Mouse (Mus musculus): ENCODE results near the gene Rnf123. TPM values are rescaled to one million over a fixed set of nuclear protein-coding genes. Genes with fewer than 3 reads are reported as not detected.

Rnf123 gene
- polyA plus RNA-seq, 1 experiment: 184 TPM

- no peak for TF ChIP-seq CTCF (IDR thresholded peaks at IDR 0.05; ENCODE audit: borderline replicate concordance, insufficient read depth, low read depth, low read length)
- TF ChIP-seq POLR2A (IDR thresholded peaks at IDR 0.05; ENCODE audit: borderline replicate concordance, insufficient read depth, low read length): no peak
- Histone ChIP-seq H3K4me3 (replicated peaks; ENCODE audit: insufficient read depth, low read depth, low read length) (no peak overlapping the region), H3K27me3 (ENCODE audit: control insufficient read depth, insufficient read depth, low read length) (no peaks in the 10 kb centered on the region), H3K27ac (ENCODE audit: insufficient read depth, low read length) (peak overlapping the region; percentile 67), H3K4me1 (ENCODE audit: control insufficient read depth, insufficient read depth, low read length) (peaks cover 50% of the 10 kb centered on the region)
- DNase-seq: peak in 1 of 2 experiments; percentile 64
- 26% methylated on average over 17 of the region's 17 CpGs for WGBS
Observed at GRCm38 (mm10) chr9:108111593-108112121, 28.5 kb upstream of the Rnf123 start.

GRCm38 (mm10) chr9:108111101-108111592 is 28.0 kb upstream of the Rnf123 start:
- DNase-seq: no peak
- H3K27ac ChIP-seq (ENCODE audit: insufficient read depth, low read length): peak overlapping the region; percentile 0; the same call in 1 of the 2 replicates
- H3K4me1 ChIP-seq (ENCODE audit: control insufficient read depth, insufficient read depth, low read length): peaks cover 48% of the 10 kb centered on the region
- TF ChIP-seq CTCF (IDR thresholded peaks at IDR 0.05; ENCODE audit: borderline replicate concordance, insufficient read depth, low read depth, low read length) (no peak), POLR2A (IDR thresholded peaks at IDR 0.05; ENCODE audit: borderline replicate concordance, insufficient read depth, low read length) (no peak)
- 23% methylated on average over 22 of the region's 22 CpGs for WGBS
- no peaks in the 10 kb centered on the region for H3K27me3 ChIP-seq (ENCODE audit: control insufficient read depth, insufficient read depth, low read length)
- H3K4me3 ChIP-seq (replicated peaks; ENCODE audit: insufficient read depth, low read depth, low read length): no peak overlapping the region

GRCm38 (mm10) chr9:108110160-108110559 is 27.0 kb upstream of the Rnf123 start:
- Histone ChIP-seq H3K4me3 (replicated peaks; ENCODE audit: insufficient read depth, low read depth, low read length) (no peak overlapping the region), H3K27ac (ENCODE audit: insufficient read depth, low read length) (no peak overlapping the region), H3K27me3 (ENCODE audit: control insufficient read depth, insufficient read depth, low read length) (no peaks in the 10 kb centered on the region), H3K4me1 (ENCODE audit: control insufficient read depth, insufficient read depth, low read length) (peaks cover 48% of the 10 kb centered on the region)
- WGBS: 80% methylated on average over 16 of the region's 16 CpGs
- TF ChIP-seq CTCF (IDR thresholded peaks at IDR 0.05; ENCODE audit: borderline replicate concordance, insufficient read depth, low read depth, low read length): no peak
- TF ChIP-seq POLR2A (IDR thresholded peaks at IDR 0.05; ENCODE audit: borderline replicate concordance, insufficient read depth, low read length): no peak
- no peak for DNase-seq

GRCm38 (mm10) chr9:108107867-108108266 is 24.7 kb upstream of the Rnf123 start:
- DNase-seq: no peak
- H3K27ac ChIP-seq (ENCODE audit: insufficient read depth, low read length): no peak overlapping the region
- TF ChIP-seq CTCF (IDR thresholded peaks at IDR 0.05; ENCODE audit: borderline replicate concordance, insufficient read depth, low read depth, low read length): no peak
- TF ChIP-seq POLR2A (IDR thresholded peaks at IDR 0.05; ENCODE audit: borderline replicate concordance, insufficient read depth, low read length): no peak
- peaks cover 53% of the 10 kb centered on the region for H3K4me1 ChIP-seq (ENCODE audit: control insufficient read depth, insufficient read depth, low read length)
- H3K4me3 ChIP-seq (replicated peaks; ENCODE audit: insufficient read depth, low read depth, low read length): no peak overlapping the region
- H3K27me3 ChIP-seq (ENCODE audit: control insufficient read depth, insufficient read depth, low read length): no peaks in the 10 kb centered on the region
- WGBS: 82% methylated on average over 16 of the region's 16 CpGs

DNA sequence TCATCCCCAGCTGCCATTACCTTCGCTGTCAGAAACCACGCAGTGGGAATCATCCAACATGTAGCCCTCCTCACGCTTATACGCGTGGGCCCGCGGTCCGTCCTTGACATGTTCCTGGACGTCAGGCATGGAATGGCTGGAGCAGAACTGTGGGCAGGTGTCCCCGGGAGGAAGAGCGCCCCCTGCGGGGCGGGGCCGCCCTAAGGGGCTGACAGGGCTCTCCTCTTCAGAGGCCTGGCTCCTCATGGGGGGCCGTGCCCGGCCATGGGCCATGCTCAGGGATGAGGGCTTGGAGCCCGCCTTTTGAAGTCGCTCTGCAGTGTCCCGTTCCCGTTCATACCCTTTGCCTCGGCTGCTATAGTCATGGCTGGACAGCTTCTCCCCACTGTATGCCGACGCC is 22.9 kb upstream of the Rnf123 start:
- DNase-seq: peak in 1 of 2 experiments; percentile 48
- Histone ChIP-seq H3K4me3 (replicated peaks; ENCODE audit: insufficient read depth, low read depth, low read length) (no peak overlapping the region), H3K4me1 (ENCODE audit: control insufficient read depth, insufficient read depth, low read length) (peaks cover 45% of the 10 kb centered on the region), H3K27me3 (ENCODE audit: control insufficient read depth, insufficient read depth, low read length) (no peaks in the 10 kb centered on the region), H3K27ac (ENCODE audit: insufficient read depth, low read length) (no peak overlapping the region)
- 77% methylated on average over 23 of the region's 23 CpGs for WGBS
- TF ChIP-seq POLR2A (IDR thresholded peaks at IDR 0.05; ENCODE audit: borderline replicate concordance, insufficient read depth, low read length) (no peak), CTCF (IDR thresholded peaks at IDR 0.05; ENCODE audit: borderline replicate concordance, insufficient read depth, low read depth, low read length) (no peak)

DNA sequence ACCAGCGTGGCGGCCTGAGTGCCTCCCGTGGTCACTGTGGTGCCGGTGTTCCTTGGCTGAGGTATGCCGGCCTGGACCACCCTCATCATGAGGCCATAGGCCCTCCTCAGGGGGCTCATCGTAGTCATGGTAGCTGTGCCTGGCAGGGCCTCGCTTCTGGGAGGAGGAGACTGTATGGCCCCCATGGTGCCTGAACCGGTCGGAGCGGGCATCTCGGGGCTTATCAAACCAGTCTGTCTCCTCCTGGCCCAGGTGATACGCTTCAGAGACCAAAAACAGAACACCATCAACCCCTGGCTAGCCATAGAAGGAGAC is 22.4 kb upstream of the Rnf123 start:
- Histone ChIP-seq H3K27ac (ENCODE audit: insufficient read depth, low read length) (peak overlapping the region; percentile 52; the same call in 1 of the 2 replicates), H3K4me1 (ENCODE audit: control insufficient read depth, insufficient read depth, low read length) (peaks cover 44% of the 10 kb centered on the region), H3K27me3 (ENCODE audit: control insufficient read depth, insufficient read depth, low read length) (no peaks in the 10 kb centered on the region), H3K4me3 (replicated peaks; ENCODE audit: insufficient read depth, low read depth, low read length) (no peak overlapping the region)
- no peak for DNase-seq
- TF ChIP-seq POLR2A (IDR thresholded peaks at IDR 0.05; ENCODE audit: borderline replicate concordance, insufficient read depth, low read length) (no peak), CTCF (IDR thresholded peaks at IDR 0.05; ENCODE audit: borderline replicate concordance, insufficient read depth, low read depth, low read length) (no peak)
- 12% methylated on average over 12 of the region's 12 CpGs for WGBS

- Histone ChIP-seq H3K4me1 (ENCODE audit: control insufficient read depth, insufficient read depth, low read length) (peaks cover 41% of the 10 kb centered on the region), H3K4me3 (replicated peaks; ENCODE audit: insufficient read depth, low read depth, low read length) (no peak overlapping the region), H3K27ac (ENCODE audit: insufficient read depth, low read length) (peak overlapping the region; percentile 52; the same call in 1 of the 2 replicates), H3K27me3 (ENCODE audit: control insufficient read depth, insufficient read depth, low read length) (no peaks in the 10 kb centered on the region)
- DNase-seq: peak; percentile 60 to 77
- 10% methylated on average over 31 of the region's 31 CpGs for WGBS
- no peak for TF ChIP-seq CTCF (IDR thresholded peaks at IDR 0.05; ENCODE audit: borderline replicate concordance, insufficient read depth, low read depth, low read length)
- TF ChIP-seq POLR2A (IDR thresholded peaks at IDR 0.05; ENCODE audit: borderline replicate concordance, insufficient read depth, low read length): no peak
Observed at GRCm38 (mm10) chr9:108104766-108105548, 21.8 kb upstream of the Rnf123 start.

- H3K27me3 ChIP-seq (ENCODE audit: control insufficient read depth, insufficient read depth, low read length): no peaks in the 10 kb centered on the region
- peaks cover 49% of the 10 kb centered on the region for H3K4me1 ChIP-seq (ENCODE audit: control insufficient read depth, insufficient read depth, low read length)
- H3K4me3 ChIP-seq (replicated peaks; ENCODE audit: insufficient read depth, low read depth, low read length): no peak overlapping the region
- peak overlapping the region; percentile 74 for H3K27ac ChIP-seq (ENCODE audit: insufficient read depth, low read length)
- TF ChIP-seq CTCF (IDR thresholded peaks at IDR 0.05; ENCODE audit: borderline replicate concordance, insufficient read depth, low read depth, low read length): no peak
- no peak for TF ChIP-seq POLR2A (IDR thresholded peaks at IDR 0.05; ENCODE audit: borderline replicate concordance, insufficient read depth, low read length)
- 17% methylated on average over 8 of the region's 8 CpGs for WGBS
- DNase-seq: peak; percentile 64 to 66
Observed at GRCm38 (mm10) chr9:108099619-108100018, 16.5 kb upstream of the Rnf123 start.

Data from cerebellum, adult 2 months (tissue).